Mouse (Mus musculus) MEL (cell line): ENCODE results near the gene Tmem236. TPM values are rescaled to one million over a fixed set of nuclear protein-coding genes. Genes with fewer than 3 reads are reported as not detected.
A peak's percentile ranks its signal among the peaks of the same experiment; 100 is the strongest.

Experiments
- DNase-seq: peaks from one replicate; pipeline ENCODE4 v3.0.0; 2011; ENCODE audit warnings: low read depth, low spot score
- H3K27ac ChIP-seq: 2 replicates; pipeline ENCODE4 v1.5.1; 2012; ENCODE audit warnings: low read depth, mild to moderate bottlenecking, control low read depth, low read length, moderate library complexity; ENCODE audit not compliant: control insufficient read depth
- H3K27me3 ChIP-seq, 2 experiments: fragments of 150-350 bp in 1 of 2; sonication (generic) in 1 of 2; 2 replicates each; pipeline ENCODE4 v1.6.1; 2012; ENCODE audit warnings: low read length in 2 of 2, mild to moderate bottlenecking in 2 of 2, improper control_type of control experiment in 1 of 2, moderate library complexity in 1 of 2; ENCODE audit not compliant: insufficient read depth in 2 of 2, control insufficient read depth in 1 of 2
- H3K36me3 ChIP-seq, 2 experiments: 2 replicates each; pipeline ENCODE4 v1.6.1; 2012 to 2014; ENCODE audit warnings: low read length in 2 of 2, improper control_type of control experiment in 1 of 2, inconsistent platforms in 1 of 2, mild to moderate bottlenecking in 1 of 2; ENCODE audit not compliant: insufficient read depth in 2 of 2, control insufficient read depth in 1 of 2
- H3K4me1 ChIP-seq, 2 experiments: fragments of 150-350 bp in 1 of 2; sonication (generic) in 1 of 2; 2 replicates each; pipeline ENCODE4 v1.6.1; 2012; ENCODE audit warnings: low read length in 2 of 2, improper control_type of control experiment in 1 of 2, mild to moderate bottlenecking in 1 of 2; ENCODE audit not compliant: insufficient read depth in 2 of 2, control insufficient read depth in 1 of 2
- H3K4me3 ChIP-seq, 2 experiments: fragments of 150-350 bp in 1 of 2; sonication (generic) in 1 of 2; 2 replicates each; pipeline ENCODE4 v1.5.1; 2012; ENCODE audit warnings: low read depth in 2 of 2, low read length in 2 of 2, mild to moderate bottlenecking in 2 of 2, moderate library complexity in 2 of 2, control low read depth in 1 of 2, improper control_type of control experiment in 1 of 2; ENCODE audit not compliant: control insufficient read depth in 1 of 2, insufficient read depth in 1 of 2
- H3K79me2 ChIP-seq: 2 replicates; pipeline ENCODE4 v1.6.1; 2012; ENCODE audit warnings: mild to moderate bottlenecking, low read length, moderate library complexity; ENCODE audit not compliant: control insufficient read depth, poor library complexity, insufficient read depth
- H3K9ac ChIP-seq: 2 replicates; pipeline ENCODE4 v1.6.1; 2012; ENCODE audit warnings: low read depth, mild to moderate bottlenecking, control low read depth, low read length, moderate library complexity; ENCODE audit not compliant: control insufficient read depth, poor library complexity, severe bottlenecking
- H3K9me3 ChIP-seq: fragments of 150-350 bp; sonication (generic); replicated peaks from 2 replicates; pipeline ENCODE4 v1.6.1; 2012; ENCODE audit warnings: mild to moderate bottlenecking, low read length, improper control_type of control experiment, moderate library complexity; ENCODE audit not compliant: insufficient read depth
- BHLHE40 ChIP-seq: IDR thresholded peaks from 2 replicates; pipeline ENCODE4 v1.6.1; 2012; ENCODE audit warnings: low read depth, mild to moderate bottlenecking, inconsistent platforms, low read length, improper control_type of control experiment, borderline replicate concordance
- CHD1 ChIP-seq: IDR thresholded peaks from 2 replicates; pipeline ENCODE4 v1.6.1; 2012; ENCODE audit warnings: low read depth, mild to moderate bottlenecking, inconsistent platforms, low read length, improper control_type of control experiment
- CHD2 ChIP-seq: IDR thresholded peaks from 2 replicates; pipeline ENCODE4 v1.6.1; 2011; ENCODE audit warnings: low read length, improper control_type of control experiment
- EP300 ChIP-seq, 2 experiments: IDR thresholded peaks; 2 replicates each; pipeline ENCODE4 v1.6.1; 2011; ENCODE audit warnings: improper control_type of control experiment in 2 of 2, low read length in 2 of 2, low read depth in 1 of 2, mild to moderate bottlenecking in 1 of 2
- ETS1 ChIP-seq: IDR thresholded peaks from 2 replicates; pipeline ENCODE4 v1.6.1; 2012; ENCODE audit warnings: low read depth, mild to moderate bottlenecking, inconsistent platforms, low read length, improper control_type of control experiment, moderate library complexity
- GABPA ChIP-seq: IDR thresholded peaks from 2 replicates; pipeline ENCODE4 v1.6.1; 2012; ENCODE audit warnings: low read depth, mild to moderate bottlenecking, inconsistent platforms, low read length, improper control_type of control experiment, moderate library complexity
- HCFC1 ChIP-seq: IDR thresholded peaks from 2 replicates; pipeline ENCODE4 v1.6.1; 2012; ENCODE audit warnings: low read depth, mild to moderate bottlenecking, inconsistent platforms, low read length, improper control_type of control experiment, moderate library complexity
- KAT2A ChIP-seq: conservative IDR thresholded peaks from 2 replicates; pipeline ENCODE4 v1.6.1; 2012; ENCODE audit warnings: low read depth, low read length, improper control_type of control experiment, inconsistent platforms
- MAFK ChIP-seq: IDR thresholded peaks from 2 replicates; pipeline ENCODE4 v1.6.1; 2011; ENCODE audit warnings: low read depth, mild to moderate bottlenecking, low read length, improper control_type of control experiment, borderline replicate concordance
- MXI1 ChIP-seq: IDR thresholded peaks from 2 replicates; pipeline ENCODE4 v1.6.1; 2011; ENCODE audit warnings: mild to moderate bottlenecking, low read depth, low read length, improper control_type of control experiment
- MYB ChIP-seq: IDR thresholded peaks from 2 replicates; pipeline ENCODE4 v1.6.1; 2011; ENCODE audit warnings: mild to moderate bottlenecking, low read depth, low read length, improper control_type of control experiment
- MYC ChIP-seq: IDR thresholded peaks from 2 replicates; pipeline ENCODE4 v1.6.1; 2011; ENCODE audit warnings: low read depth, mild to moderate bottlenecking, low read length, improper control_type of control experiment, moderate library complexity
- NELFE ChIP-seq: IDR thresholded peaks from 2 replicates; pipeline ENCODE4 v1.6.1; 2011; ENCODE audit warnings: low read depth, low read length, improper control_type of control experiment
- NRF1 ChIP-seq: IDR thresholded peaks from 2 replicates; pipeline ENCODE4 v1.6.1; 2014; ENCODE audit warnings: low read depth, mild to moderate bottlenecking, inconsistent platforms, low read length, improper control_type of control experiment, moderate library complexity; ENCODE audit not compliant: poor library complexity, insufficient read depth, severe bottlenecking
- RCOR1 ChIP-seq: IDR thresholded peaks from 2 replicates; pipeline ENCODE4 v1.6.1; 2012; ENCODE audit warnings: low read depth, mild to moderate bottlenecking, inconsistent platforms, low read length, improper control_type of control experiment
- TCF12 ChIP-seq: IDR thresholded peaks from 2 replicates; pipeline ENCODE4 v1.6.1; 2014; ENCODE audit warnings: low read depth, mild to moderate bottlenecking, inconsistent platforms, low read length, improper control_type of control experiment, moderate library complexity
- UBTF ChIP-seq: IDR thresholded peaks from 2 replicates; pipeline ENCODE4 v1.6.1; 2012; ENCODE audit warnings: low read depth, mild to moderate bottlenecking, inconsistent platforms, low read length, improper control_type of control experiment, moderate library complexity, borderline replicate concordance; ENCODE audit not compliant: insufficient read depth
- USF1 ChIP-seq: IDR thresholded peaks from 2 replicates; pipeline ENCODE4 v1.6.1; 2014; ENCODE audit warnings: low read depth, mild to moderate bottlenecking, inconsistent platforms, low read length, improper control_type of control experiment, moderate library complexity
- USF2 ChIP-seq, 2 experiments: IDR thresholded peaks; 2 replicates each; pipeline ENCODE4 v1.6.1; 2011 to 2012; ENCODE audit warnings: improper control_type of control experiment in 2 of 2, low read length in 2 of 2, borderline replicate concordance in 1 of 2, inconsistent platforms in 1 of 2, low read depth in 1 of 2, mild to moderate bottlenecking in 1 of 2; ENCODE audit not compliant: insufficient read depth in 1 of 2
- ZMIZ1 ChIP-seq: IDR thresholded peaks from 2 replicates; pipeline ENCODE4 v1.6.1; 2012; ENCODE audit warnings: low read depth, mild to moderate bottlenecking, inconsistent platforms, low read length, improper control_type of control experiment, moderate library complexity
- ZNF384 ChIP-seq: IDR thresholded peaks from 2 replicates; pipeline ENCODE4 v1.6.1; 2012; ENCODE audit warnings: low read depth, mild to moderate bottlenecking, inconsistent platforms, low read length, improper control_type of control experiment
- polyA plus RNA-seq, 2 experiments: library from polyadenylated mRNA; stranded (reverse) in 1 of 2; unstranded in 1 of 2; fragments of >175 nt in 1 of 2; fragments of >200 nt in 1 of 2; gene quantifications; 2 replicates each; pipeline versions ENCODE4 v1.2.1 to v1.2.4; 2012; ENCODE audit warnings: low replicate concordance in 2 of 2, low read depth in 1 of 2; ENCODE audit not compliant: insufficient read length in 2 of 2, insufficient read depth in 1 of 2, missing spikeins in 1 of 2
- total RNA-seq: library from RNA; depleted of rRNA; stranded (reverse); fragments of 300-350 nt; gene quantifications from 2 replicates; pipeline ENCODE4 v1.2.3, GENCODE M21; 2012

The Tmem236 gene
- total and polyA plus RNA-seq, 3 experiments = 0.04 to 0.06 TPM; not detected in 1

DNA sequence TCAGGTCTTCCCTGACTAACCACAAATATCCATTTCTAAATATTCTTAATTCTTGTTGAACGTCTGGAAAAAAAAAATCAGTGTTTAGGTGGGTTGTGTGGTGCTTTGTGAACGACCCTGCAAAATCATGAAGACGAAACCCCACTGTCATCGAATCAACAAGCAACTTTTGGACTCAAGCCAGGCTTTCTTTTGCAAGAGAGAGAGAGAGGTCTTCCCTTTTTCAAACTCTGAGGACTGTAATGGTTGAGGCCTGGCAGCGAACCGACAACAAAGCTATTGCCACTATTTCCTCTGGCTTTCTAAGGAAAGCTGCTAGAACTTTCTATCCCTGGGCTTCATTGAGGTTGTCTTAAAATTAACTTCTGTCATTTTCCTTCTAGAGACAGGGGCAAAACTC lies 54.2 kb downstream of the Tmem236 start:
- Histone ChIP-seq H3K27ac (no peak overlapping the region), H3K9me3 (no peaks in the 10 kb centered on the region), H3K79me2 (no peaks in the 10 kb centered on the region), H3K9ac (no peak overlapping the region), H3K36me3 (peaks cover 0 to 5% of the 10 kb centered on the region in 2 experiments; a peak in 2 of 4 replicates), H3K4me1 (peaks cover 6 to 14% of the 10 kb centered on the region in 2 experiments; a peak in 3 of 4 replicates), H3K4me3 (no peak overlapping the region)
- no peak for TF ChIP-seq ZNF384
- TF ChIP-seq GABPA = no peak
- TF ChIP-seq ZMIZ1 = no peak
- TF ChIP-seq EP300 (IDR thresholded peaks at IDR 0.05; ENCODE audit: low read depth in 1 of 2, low read length in 2 of 2) = no peak
- TF ChIP-seq BHLHE40 = no peak
- no peak for TF ChIP-seq KAT2A
- TF ChIP-seq MYC = no peak
- TF ChIP-seq MXI1 = no peak
- TF ChIP-seq, all 39 proteins: peak for 0
- H3K27me3 ChIP-seq = no peaks in the 10 kb centered on the region; a peak in 2 of 4 replicates
- peak; percentile 48 for DNase-seq

DNA sequence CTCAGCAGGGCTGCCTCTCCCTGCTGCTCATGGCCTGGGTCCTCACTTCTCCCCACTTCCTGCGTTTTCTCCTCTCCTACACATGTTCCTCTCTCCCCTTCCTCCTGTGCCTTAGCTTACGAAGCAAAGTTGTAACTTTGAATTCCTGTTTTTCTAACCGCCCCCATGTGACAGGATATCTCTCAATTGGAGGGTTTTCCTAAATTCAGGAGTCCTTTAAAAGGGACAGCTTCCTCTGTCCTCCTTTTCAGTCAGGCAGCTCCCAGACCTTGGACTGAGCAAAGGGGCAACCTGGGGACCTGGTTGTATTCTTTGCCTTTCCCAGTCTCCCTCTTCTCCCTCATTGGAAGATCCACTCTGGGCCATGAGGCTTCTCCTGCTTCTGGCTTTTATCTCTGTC lies 54.8 kb downstream of the Tmem236 start, which contains the start of gene Mrc1:
TSS of gene Mrc1 (plus strand) at position 244 of the 400 bp plus-strand sequence.
- H3K4me3 ChIP-seq = no peak within 1 kb of the TSS
- H3K27ac ChIP-seq = no peak within 1 kb of the TSS

DNA sequence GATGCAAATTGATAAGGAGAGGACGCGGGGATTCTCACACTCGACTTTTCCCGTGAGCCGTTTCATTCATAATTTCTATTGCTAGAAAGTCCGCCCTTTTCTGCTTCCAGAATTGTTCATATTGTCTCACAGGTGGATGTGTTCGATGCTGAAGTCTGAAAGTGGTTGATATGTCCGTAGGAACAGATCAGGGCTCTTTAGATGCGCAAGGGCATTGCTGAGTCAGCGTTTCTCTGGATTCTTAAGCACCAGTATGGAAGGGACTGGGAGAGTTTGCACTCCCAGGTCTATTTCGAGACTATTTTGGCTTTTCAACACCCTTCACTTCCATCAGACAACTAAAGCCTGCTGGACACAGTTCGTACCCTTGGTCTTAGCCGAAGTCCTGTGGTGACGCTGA lies 55.7 kb downstream of the Tmem236 start:
- TF ChIP-seq MAFK = peak; percentile 91
- TF ChIP-seq USF1 = no peak
- TF ChIP-seq MYB = no peak
- TF ChIP-seq UBTF = no peak
- TF ChIP-seq CHD1 = no peak
- no peak overlapping the region for H3K27ac ChIP-seq
- H3K9ac ChIP-seq = no peak overlapping the region
- peaks cover 0 to 5% of the 10 kb centered on the region in 2 experiments; a peak in 2 of 4 replicates for H3K36me3 ChIP-seq
- H3K4me3 ChIP-seq = no peak overlapping the region
- no peaks in the 10 kb centered on the region for H3K9me3 ChIP-seq
- DNase-seq = peak; percentile 14
- peaks cover 6 to 14% of the 10 kb centered on the region in 2 experiments; a peak in 3 of 4 replicates for H3K4me1 ChIP-seq
- no peaks in the 10 kb centered on the region for H3K79me2 ChIP-seq
- no peaks in the 10 kb centered on the region; a peak in 2 of 4 replicates for H3K27me3 ChIP-seq

More for the DNA sequence above, 54.8 kb downstream of the Tmem236 start, which contains the start of gene Mrc1:
- Histone ChIP-seq H3K9ac (no peak within 1 kb of the TSS), H3K79me2 (no peaks in the 10 kb centered on the region), H3K27me3 (no peaks in the 10 kb centered on the region; a peak in 2 of 4 replicates), H3K4me1 (peaks cover 6 to 14% of the 10 kb centered on the region in 2 experiments; a peak in 3 of 4 replicates), H3K36me3 (peaks cover 0 to 5% of the 10 kb centered on the region in 2 experiments; a peak in 2 of 4 replicates), H3K9me3 (no peaks in the 10 kb centered on the region)
- TF ChIP-seq CHD2 (no peak), NELFE (no peak), TCF12 (no peak), NRF1 (no peak), ETS1 (no peak), HCFC1 (no peak), USF1 (no peak), MAFK (no peak), EP300 (IDR thresholded peaks at IDR 0.05; ENCODE audit: low read depth in 1 of 2, low read length in 2 of 2) (no peak), RCOR1 (no peak), MXI1 (no peak), ZNF384 (no peak), USF2 (IDR thresholded peaks at IDR 0.05; ENCODE audit: borderline replicate concordance in 1 of 2, insufficient read depth in 1 of 2, low read depth in 1 of 2, low read length in 2 of 2) (no peak)
- DNase-seq = no peak
